Mouse (Mus musculus) heart, embryonic 13.5 days (tissue): Measurements from ENCODE around the gene Blm. TPM values are rescaled to one million over a fixed set of nuclear protein-coding genes. Genes with fewer than 3 reads are reported as not detected.

Experiments
- ATAC-seq: fragments of 200-750 bp; cut with Nextera tagmentation; 2 replicates; pipeline ENCODE4 v1.8.0; 2017; ENCODE audit warnings: moderate TSS enrichment; ENCODE audit not compliant: insufficient number of reproducible peaks, low FRiP score, low TSS enrichment; ENCODE audit errors: extremely low read depth
- H3K27ac ChIP-seq: fragments of 300-500 bp; sonication (generic); replicated peaks from 2 replicates; pipeline ENCODE4 v1.5.1; 2015; ENCODE audit warnings: moderate library complexity, mild to moderate bottlenecking, inconsistent platforms
- H3K27me3 ChIP-seq: fragments of 300-500 bp; sonication (generic); replicated peaks from 2 replicates; pipeline ENCODE4 v1.6.1; 2015; ENCODE audit warnings: mild to moderate bottlenecking, inconsistent platforms
- H3K36me3 ChIP-seq: fragments of 300-500 bp; sonication (generic); 2 replicates; pipeline ENCODE4 v1.6.1; 2015; ENCODE audit warnings: mild to moderate bottlenecking, inconsistent platforms
- H3K4me1 ChIP-seq: fragments of 300-500 bp; sonication (generic); 2 replicates; pipeline ENCODE4 v1.6.1; 2015; ENCODE audit warnings: inconsistent platforms
- H3K4me2 ChIP-seq: fragments of 300-500 bp; sonication (generic); 2 replicates; pipeline ENCODE4 v1.6.1; 2015; ENCODE audit warnings: inconsistent platforms, mild to moderate bottlenecking, moderate library complexity
- H3K4me3 ChIP-seq: fragments of 300-500 bp; sonication (generic); 2 replicates; pipeline ENCODE4 v1.5.1; 2015; ENCODE audit warnings: moderate library complexity, mild to moderate bottlenecking, inconsistent platforms
- H3K9ac ChIP-seq: fragments of 300-500 bp; sonication (generic); 2 replicates; pipeline ENCODE4 v1.6.1; 2015; ENCODE audit warnings: inconsistent platforms, mild to moderate bottlenecking, moderate library complexity
- H3K9me3 ChIP-seq: fragments of 300-500 bp; sonication (generic); 2 replicates; pipeline ENCODE4 v1.6.1; 2016; ENCODE audit warnings: inconsistent platforms
- WGBS: fragments of 180-500 bp; shearing (Covaris S2); methylation state at CpG from one replicate; pipeline ENCODE4 v1.1.7; 2015; ENCODE audit warnings: mixed read lengths; 5-methylcytosine and 5-hydroxymethylcytosine counted together
- polyA plus RNA-seq: library from polyadenylated mRNA; unstranded; fragments of >200 nt; fragmentation: Nextera tagmentation; extraction: Ambion mirVana; gene quantifications from 2 replicates; pipeline ENCODE4 v1.2.1, GENCODE M21; 2015

Blm gene
- polyA plus RNA-seq, 1 experiment from 2014 or later = 17.1 TPM

DNA sequence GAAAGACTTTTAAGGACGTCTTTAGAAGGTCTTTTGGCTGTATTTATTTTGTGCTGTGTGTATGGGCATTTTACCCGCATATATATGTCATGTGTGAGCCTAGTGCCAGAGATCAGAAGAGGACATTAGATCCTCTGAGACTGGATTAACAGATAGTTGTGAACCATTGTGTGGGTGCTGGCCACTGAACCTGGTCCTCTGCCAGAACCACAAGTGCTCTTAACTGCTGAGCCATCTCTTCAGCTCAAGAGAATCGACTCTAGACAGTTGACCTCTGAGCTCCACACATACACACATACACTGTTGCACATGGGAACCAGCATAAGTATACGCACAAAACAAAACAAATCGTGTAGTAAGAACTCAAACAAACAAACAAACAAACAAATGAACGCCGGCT lies 98.3 kb downstream of the Blm start:
- Histone ChIP-seq H3K9ac (no peak overlapping the region), H3K27ac (no peak overlapping the region), H3K4me3 (no peak overlapping the region), H3K4me2 (no peak overlapping the region), H3K4me1 (peaks cover 53% of the 10 kb centered on the region), H3K9me3 (no peaks in the 10 kb centered on the region), H3K27me3 (no peaks in the 10 kb centered on the region), H3K36me3 (no peaks in the 10 kb centered on the region)
- no peak for ATAC-seq
- WGBS = 77% methylated on average over 7 of the region's 7 CpGs

GRCm38 (mm10) chr7:80435594-80435993 lies 99.3 kb downstream of the Blm start:
- peak overlapping the region; percentile 56; the same call in 1 of the 2 replicates for H3K27ac ChIP-seq
- H3K36me3 ChIP-seq = no peaks in the 10 kb centered on the region
- H3K27me3 ChIP-seq = no peaks in the 10 kb centered on the region
- H3K9me3 ChIP-seq = no peaks in the 10 kb centered on the region
- no peak for ATAC-seq
- no peak overlapping the region for H3K9ac ChIP-seq
- WGBS = 40% methylated on average over 3 of the region's 3 CpGs
- no peak overlapping the region for H3K4me3 ChIP-seq
- H3K4me1 ChIP-seq = peaks cover 48% of the 10 kb centered on the region
- H3K4me2 ChIP-seq = no peak overlapping the region

- H3K36me3 ChIP-seq = no peaks in the 10 kb centered on the region
- H3K9ac ChIP-seq = no peak overlapping the region
- H3K4me1 ChIP-seq = peaks cover 12% of the 10 kb centered on the region
- no peaks in the 10 kb centered on the region for H3K9me3 ChIP-seq
- ATAC-seq = no peak
- H3K27me3 ChIP-seq = no peaks in the 10 kb centered on the region
- no peak overlapping the region for H3K27ac ChIP-seq
- 87% methylated on average over 12 of the region's 12 CpGs for WGBS
- H3K4me3 ChIP-seq = no peak overlapping the region
- H3K4me2 ChIP-seq = no peak overlapping the region
These were observed 105.3 kb downstream of the Blm start for GRCm38 (mm10) chr7:80429661-80430060.

- 74% methylated on average over 5 of the region's 5 CpGs for WGBS
- no peaks in the 10 kb centered on the region for H3K9me3 ChIP-seq
These were observed 107.2 kb downstream of the Blm start for GRCm38 (mm10) chr7:80427730-80428129.

GRCm38 (mm10) chr7:80426363-80426762 lies 108.6 kb downstream of the Blm start:
- no peaks in the 10 kb centered on the region for H3K36me3 ChIP-seq
- H3K9me3 ChIP-seq = no peaks in the 10 kb centered on the region
- no peaks in the 10 kb centered on the region for H3K27me3 ChIP-seq
- H3K27ac ChIP-seq = peak overlapping the region; percentile 20; the same call in 1 of the 2 replicates
- H3K4me2 ChIP-seq = no peak overlapping the region
- no peak overlapping the region for H3K9ac ChIP-seq
- ATAC-seq = no peak
- no peak overlapping the region for H3K4me3 ChIP-seq
- peaks cover 13% of the 10 kb centered on the region for H3K4me1 ChIP-seq
- WGBS = 74% methylated on average over 7 of the region's 7 CpGs

More at GRCm38 (mm10) chr7:80427730-80428129, 107.2 kb downstream of the Blm start:
- no peak for ATAC-seq
- Histone ChIP-seq H3K27me3 (no peaks in the 10 kb centered on the region), H3K27ac (no peak overlapping the region), H3K9ac (no peak overlapping the region), H3K36me3 (no peaks in the 10 kb centered on the region), H3K4me2 (no peak overlapping the region), H3K4me1 (peaks cover 8% of the 10 kb centered on the region), H3K4me3 (no peak overlapping the region)

DNA sequence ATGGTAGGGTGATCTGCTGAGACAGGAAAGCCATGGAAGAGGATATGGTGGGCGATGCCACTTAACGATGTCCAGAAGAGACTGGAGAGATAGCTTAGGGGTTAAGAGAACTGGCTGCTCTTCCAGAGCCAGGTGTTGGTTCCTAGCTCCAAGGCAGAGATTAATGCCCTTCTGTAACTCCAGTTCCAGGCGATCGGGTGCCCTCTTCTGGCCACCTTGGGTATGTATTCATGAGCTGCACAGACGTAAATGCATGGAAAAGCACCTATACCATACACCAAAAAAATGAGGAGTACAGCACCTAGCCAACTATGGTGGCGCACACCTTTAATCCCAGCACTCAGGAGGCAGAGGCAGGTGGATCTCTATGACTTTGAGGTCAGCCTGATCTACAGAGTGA lies 110.2 kb downstream of the Blm start:
- no peak overlapping the region for H3K4me3 ChIP-seq
- 79% methylated on average over 6 of the region's 6 CpGs for WGBS

DNA sequence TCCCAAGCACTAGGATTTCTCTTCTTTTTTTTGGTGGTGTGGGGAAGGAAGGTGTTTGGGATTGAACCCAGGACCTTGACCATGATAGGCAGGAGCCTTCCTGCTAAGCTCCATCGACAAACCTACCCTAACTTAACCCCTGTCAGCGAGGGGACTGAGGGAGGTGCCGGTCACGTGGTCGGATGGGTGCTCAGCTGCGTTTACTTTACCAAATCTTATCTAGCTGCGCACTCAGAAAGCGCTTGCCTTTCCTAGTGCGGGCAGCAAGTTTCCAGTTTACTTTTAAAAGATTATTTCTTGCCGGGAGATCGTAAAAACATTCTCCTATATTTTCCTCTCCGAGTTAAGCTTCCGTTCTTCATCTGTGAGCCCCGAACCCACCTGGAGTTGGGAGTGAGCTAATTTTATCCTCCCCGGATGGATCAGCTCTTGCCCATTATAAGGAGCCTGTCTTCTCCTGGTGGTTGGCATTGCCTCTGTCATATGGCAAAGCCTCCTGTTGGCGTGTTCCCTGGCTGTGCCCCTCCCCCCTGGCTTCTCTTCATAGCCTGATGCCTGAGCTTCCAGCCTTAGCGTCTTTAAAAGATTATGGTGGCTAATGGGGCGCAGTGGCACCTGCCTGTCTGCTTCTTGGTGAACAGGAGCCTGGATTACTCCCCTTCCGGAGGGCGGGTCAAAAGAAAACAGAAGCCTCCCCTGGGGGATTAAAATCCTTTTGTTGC lies 112.0 kb downstream of the Blm start:
- Histone ChIP-seq H3K9ac (peak overlapping the region; percentile 67), H3K4me1 (peaks cover 22% of the 10 kb centered on the region), H3K4me3 (peak overlapping the region; percentile 36), H3K36me3 (no peaks in the 10 kb centered on the region), H3K27ac (no peak overlapping the region), H3K27me3 (no peaks in the 10 kb centered on the region), H3K4me2 (peak overlapping the region; percentile 67), H3K9me3 (no peaks in the 10 kb centered on the region)
- WGBS = 9% methylated on average over 20 of the region's 20 CpGs
- ATAC-seq = no peak

More for the DNA sequence above, 110.2 kb downstream of the Blm start:
- H3K27me3 ChIP-seq = no peaks in the 10 kb centered on the region
- no peak overlapping the region for H3K9ac ChIP-seq
- H3K36me3 ChIP-seq = no peaks in the 10 kb centered on the region
- H3K9me3 ChIP-seq = no peaks in the 10 kb centered on the region
- peaks cover 19% of the 10 kb centered on the region for H3K4me1 ChIP-seq
- ATAC-seq = no peak
- no peak overlapping the region for H3K27ac ChIP-seq
- no peak overlapping the region for H3K4me2 ChIP-seq

DNA sequence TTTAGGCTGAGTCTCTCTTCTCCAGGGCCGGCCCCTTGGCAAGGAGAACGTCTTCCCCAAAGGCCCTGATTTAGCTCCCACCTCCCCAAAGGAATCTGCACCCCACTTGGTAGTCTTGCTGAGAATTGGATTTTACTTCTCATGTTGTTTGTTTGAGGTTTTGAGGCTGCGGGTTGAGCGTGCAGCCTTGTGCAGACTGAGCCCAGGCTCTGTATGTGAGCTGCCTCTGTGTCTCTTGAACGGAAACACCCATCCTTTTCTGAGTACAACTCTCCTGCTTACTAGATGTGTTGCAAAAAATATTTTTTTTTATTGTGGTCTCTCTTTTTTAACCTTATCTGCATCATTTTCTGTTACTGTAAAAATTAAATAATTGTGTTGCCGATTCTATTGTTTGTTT lies 113.3 kb downstream of the Blm start:
- ATAC-seq = no peak
- H3K27me3 ChIP-seq = no peaks in the 10 kb centered on the region
- H3K36me3 ChIP-seq = no peaks in the 10 kb centered on the region
- peaks cover 22% of the 10 kb centered on the region for H3K4me1 ChIP-seq
- H3K9ac ChIP-seq = no peak overlapping the region
- 90% methylated on average over 6 of the region's 6 CpGs for WGBS
- no peak overlapping the region for H3K4me2 ChIP-seq
- H3K4me3 ChIP-seq = no peak overlapping the region
- no peak overlapping the region for H3K27ac ChIP-seq
- no peaks in the 10 kb centered on the region for H3K9me3 ChIP-seq

- H3K27ac ChIP-seq = peak overlapping the region; percentile 33; the same call in 1 of the 2 replicates
- WGBS = 74% methylated on average over 4 of the region's 4 CpGs
These were observed 114.3 kb downstream of the Blm start for GRCm38 (mm10) chr7:80420586-80420985.

DNA sequence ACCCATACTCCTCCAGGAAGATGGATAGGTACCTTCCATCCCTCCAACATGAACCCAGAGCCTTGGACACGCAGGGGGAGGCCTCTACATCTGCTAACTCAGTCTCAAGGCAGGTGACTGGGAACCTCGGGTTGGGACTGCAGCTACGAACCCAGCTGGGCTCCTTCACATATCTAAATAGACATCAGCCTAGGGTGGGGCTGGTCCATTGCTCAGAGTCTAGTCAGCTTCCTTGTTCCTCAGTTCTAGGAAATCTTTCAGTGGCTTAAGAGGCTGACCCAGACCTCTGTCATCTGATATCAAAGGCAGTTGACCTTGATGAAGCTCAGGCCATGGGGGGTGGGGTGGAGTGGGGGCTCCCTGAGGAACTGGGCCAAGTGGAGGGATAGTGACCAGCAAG lies 115.6 kb downstream of the Blm start:
- no peak for ATAC-seq
- Histone ChIP-seq H3K4me2 (no peak overlapping the region), H3K9ac (no peak overlapping the region), H3K4me1 (peaks cover 24% of the 10 kb centered on the region), H3K27ac (no peak overlapping the region), H3K36me3 (no peaks in the 10 kb centered on the region), H3K4me3 (no peak overlapping the region), H3K27me3 (no peaks in the 10 kb centered on the region), H3K9me3 (no peaks in the 10 kb centered on the region)
- 61% methylated on average over 3 of the region's 3 CpGs for WGBS

More at GRCm38 (mm10) chr7:80420586-80420985, 114.3 kb downstream of the Blm start:
- H3K36me3 ChIP-seq = no peaks in the 10 kb centered on the region
- peaks cover 22% of the 10 kb centered on the region for H3K4me1 ChIP-seq
- no peaks in the 10 kb centered on the region for H3K27me3 ChIP-seq
- H3K9me3 ChIP-seq = no peaks in the 10 kb centered on the region
- no peak overlapping the region for H3K4me3 ChIP-seq
- no peak for ATAC-seq
- H3K4me2 ChIP-seq = no peak overlapping the region
- no peak overlapping the region for H3K9ac ChIP-seq

GRCm38 (mm10) chr7:80418036-80418435 lies 116.9 kb downstream of the Blm start:
- ATAC-seq = no peak
- no peak overlapping the region for H3K4me3 ChIP-seq
- no peak overlapping the region for H3K27ac ChIP-seq
- no peak overlapping the region for H3K4me2 ChIP-seq
- 76% methylated on average over 3 of the region's 3 CpGs for WGBS
- no peak overlapping the region for H3K9ac ChIP-seq
- H3K36me3 ChIP-seq = no peaks in the 10 kb centered on the region
- H3K27me3 ChIP-seq = no peaks in the 10 kb centered on the region
- H3K4me1 ChIP-seq = peaks cover 20% of the 10 kb centered on the region
- H3K9me3 ChIP-seq = no peaks in the 10 kb centered on the region

DNA sequence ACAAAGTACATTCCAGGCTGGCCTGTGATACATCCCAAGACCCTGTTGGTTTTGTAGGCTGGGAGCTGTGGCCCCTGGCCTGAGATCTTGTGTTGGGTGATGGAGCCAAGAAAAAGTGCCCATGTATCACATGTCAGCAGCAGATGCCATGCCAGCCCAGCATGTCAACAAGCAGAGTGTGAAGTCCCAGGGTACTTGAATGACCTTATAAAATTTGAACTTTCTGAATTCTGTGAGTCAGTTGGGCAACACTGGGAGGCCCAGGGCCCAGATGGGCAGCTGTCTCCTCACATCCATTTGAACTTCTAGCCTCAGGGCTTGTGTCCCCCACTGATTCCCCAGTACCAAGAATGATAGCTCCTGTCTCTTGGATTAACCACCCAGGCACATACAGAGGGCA lies 117.3 kb downstream of the Blm start:
- no peak for ATAC-seq

More for the DNA sequence above, 117.3 kb downstream of the Blm start:
- no peak overlapping the region for H3K9ac ChIP-seq
- no peak overlapping the region for H3K4me2 ChIP-seq
- H3K27ac ChIP-seq = no peak overlapping the region
- H3K27me3 ChIP-seq = no peaks in the 10 kb centered on the region
- H3K9me3 ChIP-seq = no peaks in the 10 kb centered on the region
- H3K4me3 ChIP-seq = no peak overlapping the region
- H3K36me3 ChIP-seq = no peaks in the 10 kb centered on the region
- H3K4me1 ChIP-seq = peaks cover 16% of the 10 kb centered on the region
